Mouse (Mus musculus): Measurements from ENCODE around the gene Mrpl3.
"Not testable (repeated sequence)": the region's sequence is repeated elsewhere in the genome, so short reads cannot be mapped to it uniquely, and the experiment has no call there.

Gene Mrpl3

DNA sequence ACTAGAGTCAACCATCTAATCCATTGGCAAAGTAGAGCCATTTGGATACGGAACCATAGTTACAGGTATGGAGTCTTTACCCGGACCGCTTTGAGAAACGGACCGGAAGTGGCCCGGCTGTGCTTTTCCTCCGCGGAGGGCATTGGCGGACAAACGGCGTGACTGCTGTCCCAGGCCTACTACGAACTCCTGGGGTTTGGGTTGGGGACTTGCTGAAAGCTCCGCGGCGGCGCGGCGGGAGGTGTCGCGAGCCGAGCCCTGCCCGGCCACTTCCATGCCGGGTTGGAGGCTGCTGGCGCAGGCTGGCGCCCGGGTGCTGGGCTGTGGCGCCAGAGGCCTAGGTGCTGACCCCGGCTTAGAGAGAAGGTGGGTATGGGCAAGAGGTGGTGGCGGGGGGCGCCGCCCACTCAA is at the start of gene Mrpl3:
Gene Mrpl3, plus strand, starts transcription at position 93 of the 411 bp plus-strand sequence.
- DNase-seq (ENCODE audit: low spot score in 2 of 2), result peak; percentile 80 to 82

DNA sequence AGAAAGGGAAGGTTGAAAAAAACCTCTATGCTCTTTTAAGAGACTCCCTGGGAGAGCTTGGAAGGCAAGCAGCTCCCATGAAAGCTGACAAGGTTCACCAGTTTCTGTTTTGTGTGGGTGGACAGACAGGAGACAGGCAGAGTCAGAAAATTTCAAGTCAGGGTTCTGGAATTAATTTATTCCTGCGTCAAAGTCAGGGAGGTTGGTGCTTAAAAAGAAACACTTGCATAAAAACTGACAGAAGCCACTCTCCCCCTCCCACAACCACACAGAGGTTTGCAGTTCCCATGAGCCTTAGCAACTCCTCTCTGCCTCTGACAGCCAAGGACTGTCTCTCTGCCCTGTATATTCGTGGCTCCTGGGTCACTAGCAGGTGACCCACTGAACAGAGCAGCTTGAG is 42.3 kb upstream of the Mrpl3 start:
- DNase-seq (ENCODE audit: low spot score in 2 of 2), result no peak

- no peak for DNase-seq (ENCODE audit: low spot score in 2 of 2)
These were observed 34.9 kb upstream of the Mrpl3 start for GRCm38 (mm10) chr9:105018186-105018585.

DNA sequence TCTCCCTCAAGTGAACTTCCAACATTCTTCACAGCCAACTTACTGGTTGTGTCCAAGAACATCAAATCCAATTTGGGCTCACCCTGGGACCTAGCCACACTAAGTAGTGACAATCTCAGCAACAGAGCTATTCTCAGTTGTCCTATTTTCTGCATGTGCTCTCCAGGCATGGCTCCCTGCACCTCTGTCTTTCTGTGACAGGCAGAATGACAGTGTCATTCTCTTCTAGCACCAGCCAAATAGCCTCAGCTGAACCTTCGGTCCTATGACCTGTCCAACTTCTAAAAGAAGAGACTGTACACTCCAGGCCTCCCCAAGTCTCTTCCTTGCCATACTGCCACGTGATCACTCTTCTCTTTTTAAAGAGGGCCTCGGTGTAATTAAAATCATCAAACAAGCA is 24.7 kb upstream of the Mrpl3 start:
- DNase-seq (ENCODE audit: low spot score in 2 of 2), result no peak

DNA sequence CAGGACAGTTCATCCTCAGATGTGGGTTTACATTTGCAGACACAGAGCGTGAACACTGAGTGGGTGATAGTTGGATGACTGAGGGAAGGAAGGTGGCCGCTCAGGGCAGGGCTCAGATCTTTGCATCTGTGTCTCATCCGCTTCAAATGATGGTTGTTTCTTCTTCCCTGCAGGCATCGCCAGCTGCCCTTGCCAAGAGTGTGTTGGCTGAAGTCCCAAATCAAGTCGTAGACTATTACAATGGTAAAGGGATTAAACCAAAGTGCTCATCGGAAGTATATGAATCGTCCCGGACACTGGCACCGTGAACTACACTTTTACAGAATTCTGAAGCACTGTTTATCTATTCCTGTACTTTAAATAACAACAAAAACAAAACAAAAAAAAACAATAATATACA is 20.5 kb upstream of the Mrpl3 start:
- DNase-seq (ENCODE audit: low spot score in 2 of 2), result no peak

GRCm38 (mm10) chr9:105033641-105034040 is 19.4 kb upstream of the Mrpl3 start:
- no peak for DNase-seq (ENCODE audit: low spot score in 2 of 2)

- DNase-seq (ENCODE audit: low spot score in 2 of 2), result no peak
These were observed 15.2 kb upstream of the Mrpl3 start for GRCm38 (mm10) chr9:105037847-105038246.

- DNase-seq (ENCODE audit: low spot score in 2 of 2), result no peak
These were observed 7.0 kb upstream of the Mrpl3 start for GRCm38 (mm10) chr9:105046014-105046413.

DNA sequence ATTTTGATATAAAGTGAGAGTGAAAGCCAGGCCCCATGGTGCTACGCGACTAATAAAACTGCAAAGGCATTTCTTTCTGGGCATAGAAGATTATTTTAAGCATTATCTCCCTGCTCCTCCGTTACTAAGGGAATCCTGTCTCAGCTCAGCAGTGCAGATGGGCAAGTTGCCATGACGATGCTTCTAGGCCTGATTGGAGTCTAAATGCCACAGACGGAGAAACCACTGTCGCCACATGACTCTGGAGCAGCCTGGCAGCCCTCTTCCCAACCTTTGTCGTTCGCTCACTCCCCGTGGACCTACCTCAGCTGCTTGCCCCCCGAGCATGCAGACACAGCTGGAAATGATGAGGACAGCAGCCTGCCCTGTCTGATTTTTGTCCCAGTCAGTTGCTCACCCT is 4.7 kb upstream of the Mrpl3 start:
- no peak for DNase-seq (ENCODE audit: low spot score in 2 of 2)

DNA sequence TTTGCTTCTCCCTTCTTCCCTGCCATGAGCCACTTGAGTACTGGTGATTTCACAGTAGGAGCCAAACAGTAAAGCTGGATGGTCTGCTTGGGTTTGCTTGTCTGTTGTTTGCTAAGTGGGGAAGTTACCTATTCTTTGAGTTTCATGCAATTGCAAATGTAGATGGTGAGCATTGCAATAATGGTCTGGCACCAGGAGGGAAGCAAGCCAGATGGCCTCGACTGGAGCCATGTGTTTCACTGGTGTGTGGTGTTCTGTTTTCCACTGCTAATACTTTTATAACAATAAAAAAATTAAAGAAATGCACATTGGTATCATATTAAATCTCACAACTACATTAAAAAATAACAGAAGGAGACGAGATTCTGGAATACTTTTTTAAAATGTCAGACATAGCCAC is 3.4 kb upstream of the Mrpl3 start:
- DNase-seq (ENCODE audit: low spot score in 2 of 2), result no peak

DNA sequence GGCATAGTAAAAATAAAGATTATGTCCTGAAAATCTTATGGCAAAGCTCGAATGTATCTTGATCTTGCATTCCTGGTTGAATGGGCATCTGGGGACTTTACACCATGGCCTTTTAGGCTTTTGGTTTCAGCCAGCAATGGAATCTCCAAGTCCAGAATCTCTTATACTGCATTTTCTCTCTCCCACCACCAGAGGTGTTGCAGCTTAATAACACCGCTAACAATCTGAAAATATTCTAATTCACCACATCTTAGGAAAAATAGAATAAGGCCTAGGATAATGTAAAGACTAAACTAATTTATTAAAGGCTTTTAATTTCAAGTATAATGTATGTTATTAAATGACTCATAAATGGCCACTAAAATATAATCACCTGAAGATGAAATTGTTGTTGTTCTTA is 2.8 kb upstream of the Mrpl3 start:
- no peak for DNase-seq (ENCODE audit: low spot score in 2 of 2)

DNA sequence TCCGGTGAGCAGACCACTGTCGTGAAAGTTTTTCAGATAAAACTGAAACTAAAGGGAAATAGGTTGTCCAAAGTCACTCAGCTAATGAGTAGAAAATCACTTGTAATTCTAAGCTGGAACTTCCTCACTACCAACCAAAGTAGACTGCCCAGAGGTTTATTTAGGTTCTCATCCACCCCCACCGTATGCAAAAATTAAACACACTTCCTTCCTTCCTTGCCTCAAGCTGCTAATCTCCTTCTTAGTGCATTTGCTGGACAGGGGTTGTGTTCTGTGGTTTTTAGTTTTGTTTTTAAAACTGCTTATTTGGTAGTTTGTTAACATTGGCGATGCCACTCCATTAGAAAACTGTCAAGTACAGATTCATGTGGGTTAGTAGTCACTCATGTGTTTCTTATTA is 773 bp downstream of the Mrpl3 start:
- DNase-seq (ENCODE audit: low spot score in 2 of 2), result no peak

GRCm38 (mm10) chr9:105069106-105069505 is 16.1 kb downstream of the Mrpl3 start:
- DNase-seq (ENCODE audit: low spot score in 2 of 2), result no peak

DNA sequence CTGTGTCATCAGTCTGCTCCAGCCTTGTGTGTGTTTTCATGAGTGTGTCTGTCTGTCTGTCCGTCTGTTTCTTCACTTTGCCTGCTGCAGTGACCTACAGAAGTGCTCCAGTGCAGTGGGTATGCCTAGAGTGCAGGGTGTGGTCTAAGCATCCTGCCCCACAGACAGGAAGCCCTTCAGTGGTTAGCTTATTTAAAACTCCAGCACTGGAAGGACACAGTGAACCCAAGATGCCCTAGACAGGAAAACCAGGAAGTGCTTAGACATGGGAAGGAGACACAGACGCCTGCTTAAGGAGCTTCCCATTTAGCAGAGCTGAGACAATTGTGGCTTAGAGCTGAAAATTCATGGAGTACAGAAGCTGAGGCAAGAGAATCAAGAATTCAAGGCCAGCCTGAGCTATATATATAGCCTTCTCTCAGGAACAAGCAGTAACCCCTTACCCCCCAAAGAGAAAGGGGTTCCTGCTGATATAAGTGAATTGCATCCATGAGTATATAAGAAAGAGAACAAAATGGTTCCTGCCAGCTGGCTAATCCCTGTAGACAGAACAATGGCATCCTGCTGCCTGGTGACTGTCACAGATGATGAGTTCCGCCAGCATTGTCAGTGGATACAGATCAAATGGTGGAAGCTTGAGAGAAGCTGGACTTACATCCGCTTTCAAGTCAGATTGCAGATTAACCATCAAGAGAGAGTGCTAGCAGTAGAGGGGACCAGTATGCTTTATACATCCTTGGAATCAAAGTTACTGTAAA is 20.1 kb downstream of the Mrpl3 start:
- no peak for DNase-seq (ENCODE audit: low spot score in 2 of 2)

DNA sequence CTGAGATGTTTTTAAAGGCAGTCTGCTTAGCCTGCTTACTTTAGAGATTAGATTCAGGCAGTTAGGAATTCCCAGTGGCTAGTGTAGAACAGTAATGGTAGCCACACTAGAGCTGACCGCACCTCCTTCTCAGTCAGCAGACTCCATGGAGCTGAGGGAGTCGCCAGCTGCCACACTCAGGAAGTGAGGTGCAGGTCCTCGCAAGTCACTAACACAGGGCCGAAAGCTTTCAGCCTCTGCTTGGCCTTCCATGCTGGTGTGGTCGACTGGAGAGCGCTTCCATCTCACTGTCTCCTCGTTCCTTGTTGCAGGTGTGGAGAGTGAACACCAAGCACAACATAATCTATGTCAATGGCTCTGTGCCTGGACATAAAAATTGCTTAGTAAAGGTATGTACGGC is 21.8 kb downstream of the Mrpl3 start:
- no peak for DNase-seq (ENCODE audit: low spot score in 2 of 2)

- peak; percentile 32 to 41 for DNase-seq (ENCODE audit: low spot score in 2 of 2)
These were observed 23.9 kb downstream of the Mrpl3 start for GRCm38 (mm10) chr9:105076756-105077424.

GRCm38 (mm10) chr9:105078460-105078859 is 25.4 kb downstream of the Mrpl3 start:
- no peak for DNase-seq (ENCODE audit: low spot score in 2 of 2)

DNA sequence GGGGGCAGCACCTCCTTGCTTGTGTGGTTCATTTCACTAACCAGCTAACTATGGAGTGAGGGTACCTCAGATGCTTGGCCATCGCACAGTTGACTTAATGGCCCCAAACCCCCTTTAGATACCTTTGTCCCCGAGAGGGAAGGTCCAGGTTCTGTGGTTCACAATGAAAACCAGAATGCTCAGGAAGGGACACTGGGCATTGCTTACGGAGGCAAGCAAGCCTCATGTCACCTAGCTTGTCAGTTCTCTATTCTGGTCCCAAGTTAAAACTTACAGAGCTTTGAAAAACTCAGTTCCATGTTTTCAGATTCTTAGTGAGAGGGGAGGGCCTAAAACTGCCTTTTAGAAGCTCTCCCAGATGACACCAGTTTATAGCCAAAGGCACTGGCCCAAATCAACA is 27.2 kb downstream of the Mrpl3 start:
- DNase-seq (ENCODE audit: low spot score in 2 of 2), result no peak

- no peak for DNase-seq (ENCODE audit: low spot score in 2 of 2)
These were observed 48.0 kb downstream of the Mrpl3 start for GRCm38 (mm10) chr9:105100807-105101570.

DNA sequence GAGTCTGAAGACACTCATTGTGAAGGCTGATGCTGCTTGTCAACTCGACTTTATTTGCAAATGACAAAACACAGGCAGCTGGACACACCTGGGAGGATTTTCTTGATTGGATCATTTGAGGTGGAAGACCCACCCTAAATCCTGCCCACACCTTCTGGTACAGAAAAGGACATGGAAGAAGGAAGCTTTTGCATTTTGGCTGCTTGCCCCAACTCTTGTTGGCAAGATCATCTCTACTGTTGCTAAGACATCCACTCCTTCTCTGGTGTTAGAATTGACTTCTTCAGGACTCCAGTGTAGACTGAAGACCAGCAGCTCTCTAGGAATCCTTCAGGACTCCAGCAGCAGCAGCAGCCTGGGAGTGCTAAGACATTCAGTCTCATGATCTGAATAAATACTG is 48.9 kb downstream of the Mrpl3 start:
- no peak for DNase-seq (ENCODE audit: low spot score in 2 of 2)

- DNase-seq (ENCODE audit: low spot score in 2 of 2), result no peak
These were observed 50.9 kb downstream of the Mrpl3 start for GRCm38 (mm10) chr9:105103893-105104292.

DNA sequence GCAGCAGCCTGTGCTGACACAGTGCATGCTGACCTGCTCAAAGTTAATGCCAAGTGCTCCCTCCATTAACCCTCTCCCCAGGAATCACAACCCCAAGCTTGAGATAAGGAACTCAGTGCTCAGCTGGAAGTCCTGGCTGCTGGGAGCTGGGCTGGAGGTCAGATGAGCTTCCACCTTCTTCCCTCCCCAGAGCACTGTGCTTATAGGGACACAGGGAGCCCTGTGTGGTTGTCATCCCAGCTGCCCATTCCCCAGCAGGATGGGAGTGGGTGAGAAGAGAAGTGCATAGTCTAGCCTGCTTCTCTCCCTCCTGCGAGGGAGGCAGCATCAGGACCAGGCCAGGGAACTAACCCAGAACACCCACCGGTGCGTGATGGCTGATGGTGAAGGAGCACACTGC is 72.2 kb downstream of the Mrpl3 start:
- DNase-seq (ENCODE audit: low spot score in 2 of 2), result not testable (repeated sequence)

Data from urinary bladder, postnatal 36 days (tissue).